Mouse (Mus musculus) limb, embryonic 14.5 days (tissue): ENCODE results near the gene Sp2. TPM values are rescaled to one million over a fixed set of nuclear protein-coding genes. Genes with fewer than 3 reads are reported as not detected.
A peak's percentile ranks its signal among the peaks of the same experiment; 100 is the strongest.

Source experiments
- ATAC-seq: fragments of 200-750 bp; cut with Nextera tagmentation; 2 replicates; pipeline ENCODE4 v1.8.0; 2017; ENCODE audit warnings: low read depth, moderate number of reproducible peaks, moderate TSS enrichment; ENCODE audit not compliant: low FRiP score
- DNase-seq: peaks from one replicate; pipeline ENCODE4 v3.0.0-alpha.2; 2015; ENCODE audit warnings: low spot score
- H3K27ac ChIP-seq: fragments of 300-500 bp; sonication (generic); replicated peaks from 2 replicates; pipeline ENCODE4 v1.5.1; 2014; ENCODE audit warnings: low read depth, mild to moderate bottlenecking, low read length, moderate library complexity, mixed read lengths
- H3K27me3 ChIP-seq: fragments of 300-500 bp; sonication (generic); 2 replicates; pipeline ENCODE4 v1.6.1; 2014; ENCODE audit warnings: low read length, mixed read lengths; ENCODE audit not compliant: control insufficient read depth, insufficient read depth
- H3K36me3 ChIP-seq: fragments of 300-500 bp; sonication (generic); 2 replicates; pipeline ENCODE4 v1.6.1; 2014; ENCODE audit warnings: mild to moderate bottlenecking, low read length, moderate library complexity, mixed read lengths; ENCODE audit not compliant: control insufficient read depth, insufficient read depth
- H3K4me1 ChIP-seq: fragments of 300-500 bp; sonication (generic); 2 replicates; pipeline ENCODE4 v1.6.1; 2014; ENCODE audit warnings: antibody characterized with exemption, low read length, mixed read lengths; ENCODE audit not compliant: control insufficient read depth, insufficient read depth
- H3K4me2 ChIP-seq: fragments of 300-500 bp; sonication (generic); replicated peaks from 2 replicates; pipeline ENCODE4 v1.6.1; 2014; ENCODE audit warnings: low read depth, mild to moderate bottlenecking, low read length, moderate library complexity; ENCODE audit not compliant: severe bottlenecking
- H3K4me3 ChIP-seq: fragments of 300-500 bp; sonication (generic); replicated peaks from 2 replicates; pipeline ENCODE4 v1.5.1; 2014; ENCODE audit warnings: low read length
- H3K9ac ChIP-seq: fragments of 300-500 bp; sonication (generic); 2 replicates; pipeline ENCODE4 v1.6.1; 2014; ENCODE audit warnings: mild to moderate bottlenecking, low read depth, low read length, moderate library complexity; ENCODE audit not compliant: severe bottlenecking
- H3K9me3 ChIP-seq: fragments of 300-500 bp; sonication (generic); 2 replicates; pipeline ENCODE4 v1.6.1; 2016; ENCODE audit warnings: low read length; ENCODE audit not compliant: control insufficient read depth
- POLR2A ChIP-seq: fragments of 200-500 bp; IDR thresholded peaks from 2 replicates; pipeline ENCODE4 v1.8.0; 2012; ENCODE audit warnings: inconsistent platforms, mild to moderate bottlenecking, moderate library complexity, borderline replicate concordance; ENCODE audit not compliant: insufficient read depth, insufficient read length; ENCODE audit errors: extremely low read depth
- WGBS: fragments of 180-500 bp; shearing (Covaris S2); extraction: QIAGEN DNeasy Blood & Tissue Kit; methylation state at CpG from one replicate; pipeline ENCODE4 v1.1.7; 2014; 5-methylcytosine and 5-hydroxymethylcytosine counted together
- polyA plus RNA-seq, 2 experiments: library from polyadenylated mRNA; depleted of rRNA in 1 of 2; stranded (reverse) in 1 of 2; unstranded in 1 of 2; fragments of >200 nt; fragmentation: Nextera tagmentation in 1 of 2; extraction: Ambion mirVana in 1 of 2; gene quantifications; 2 replicates each; pipeline versions ENCODE4 v1.2.1 to v1.2.3; 2012 to 2014

The Sp2 gene
- polyA plus RNA-seq, 2 experiments: 16.0 to 17.1 TPM

GRCm38 (mm10) chr11:96978401-96979246 is 4.1 kb downstream of the Sp2 start:
- H3K4me1 ChIP-seq: peaks cover 17% of the 10 kb centered on the region
- WGBS: 31% methylated on average over 17 of the region's 17 CpGs

DNA sequence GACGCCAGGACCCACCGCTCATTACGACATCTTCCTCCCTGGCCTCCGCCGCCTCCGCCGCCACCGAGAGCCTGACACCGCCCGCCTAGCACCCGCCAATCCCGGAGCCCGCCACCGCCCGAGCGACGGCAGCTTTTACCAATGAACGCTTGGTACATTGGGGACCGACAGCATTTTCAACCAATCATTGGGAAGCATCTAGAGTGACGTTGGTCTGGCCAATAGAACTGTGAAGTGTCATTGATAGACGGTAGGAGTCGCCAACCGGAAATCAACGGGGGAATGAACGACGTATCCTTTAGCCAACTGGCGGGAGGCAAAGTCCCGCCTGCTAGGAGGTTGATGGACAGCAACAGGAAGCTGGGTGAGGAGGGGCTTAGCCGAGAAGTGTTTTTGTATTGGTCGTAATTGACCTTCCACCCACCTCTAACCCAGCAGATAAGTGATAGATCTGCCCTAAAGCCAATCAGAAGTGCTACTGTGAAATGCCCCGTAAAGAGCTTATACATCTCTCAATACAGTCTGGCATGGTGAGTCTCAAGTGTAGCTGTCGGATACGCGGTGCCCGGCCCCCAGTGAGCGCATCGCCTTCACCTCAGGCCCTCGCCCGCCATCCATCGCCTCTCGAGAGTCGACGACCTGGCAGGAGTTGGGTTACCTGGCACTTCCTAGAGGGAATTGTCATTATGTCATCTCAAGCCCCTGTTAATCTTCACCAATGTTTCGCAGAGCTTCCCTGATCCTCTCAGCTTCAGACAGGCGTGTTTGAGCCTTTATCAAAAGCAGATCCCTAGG is 5.0 kb downstream of the Sp2 start:
- peak; percentile 60; the same call in 1 of the 2 replicates for TF ChIP-seq POLR2A
- peak; percentile 95 for ATAC-seq
- H3K27me3 ChIP-seq: no peaks in the 10 kb centered on the region
- WGBS: 0% methylated on average over 44 of the region's 45 CpGs
- H3K9ac ChIP-seq: peak overlapping the region; percentile 90
- peak overlapping the region; percentile 91 for H3K27ac ChIP-seq
- peak overlapping the region; percentile 93 for H3K4me2 ChIP-seq
- no peaks in the 10 kb centered on the region for H3K36me3 ChIP-seq
- DNase-seq: peak; percentile 100
- no peaks in the 10 kb centered on the region for H3K9me3 ChIP-seq
- H3K4me3 ChIP-seq: peak overlapping the region; percentile 83
- peaks cover 17% of the 10 kb centered on the region for H3K4me1 ChIP-seq

More at GRCm38 (mm10) chr11:96978401-96979246, 4.1 kb downstream of the Sp2 start:
- DNase-seq: no peak
- H3K27me3 ChIP-seq: no peaks in the 10 kb centered on the region
- peak overlapping the region; percentile 93 for H3K4me2 ChIP-seq
- H3K27ac ChIP-seq: peak overlapping the region; percentile 76
- no peak for ATAC-seq
- H3K9ac ChIP-seq: peak overlapping the region; percentile 68
- no peaks in the 10 kb centered on the region for H3K36me3 ChIP-seq
- H3K4me3 ChIP-seq: peak overlapping the region; percentile 83
- TF ChIP-seq POLR2A: no peak
- H3K9me3 ChIP-seq: no peaks in the 10 kb centered on the region

DNA sequence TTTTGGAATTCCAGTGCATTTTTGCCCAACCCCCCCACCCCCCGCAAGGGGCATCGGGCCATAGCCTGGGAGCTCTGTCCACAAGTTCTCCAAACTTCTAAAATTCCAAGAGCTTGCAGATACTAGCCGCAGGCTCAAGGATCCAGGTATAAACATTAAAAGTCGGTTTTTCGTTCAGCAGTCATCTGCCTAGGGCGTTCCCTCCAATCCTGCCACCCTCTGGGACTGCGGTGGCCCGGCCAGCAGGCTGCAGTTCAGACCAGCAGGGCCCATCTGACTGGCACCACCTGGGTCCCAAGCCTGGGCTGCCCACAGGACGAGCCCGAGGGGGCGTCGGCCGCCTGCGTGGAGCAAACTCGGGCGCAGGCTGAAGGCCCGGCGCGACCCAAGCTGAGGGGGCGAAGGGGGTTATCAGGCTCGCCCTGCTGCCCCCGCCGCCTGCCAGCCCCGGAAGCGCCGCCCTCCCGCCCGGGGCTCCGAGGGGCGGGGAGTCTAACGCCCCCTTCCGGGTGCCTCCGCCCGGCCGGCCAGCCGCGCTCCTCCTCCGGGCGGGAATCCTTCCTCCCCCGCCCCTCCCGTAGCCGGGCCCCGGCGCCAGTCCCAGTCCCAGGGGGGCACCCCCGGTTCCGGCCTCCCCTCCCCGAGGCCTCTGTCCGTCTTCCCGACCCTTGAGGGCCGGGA is 5.7 kb downstream of the Sp2 start:
- Histone ChIP-seq H3K27me3 (no peaks in the 10 kb centered on the region), H3K4me2 (peak overlapping the region; percentile 63), H3K27ac (peak overlapping the region; percentile 91), H3K36me3 (no peaks in the 10 kb centered on the region), H3K9me3 (no peaks in the 10 kb centered on the region), H3K9ac (peak overlapping the region; percentile 90), H3K4me1 (peaks cover 17% of the 10 kb centered on the region), H3K4me3 (peak overlapping the region; percentile 83)
- WGBS: 0% methylated on average over 21 of the region's 50 CpGs
- DNase-seq (peak; percentile 87), ATAC-seq (peak; percentile 79)
- TF ChIP-seq POLR2A: peak; percentile 40; the same call in 1 of the 2 replicates

- peaks cover 17% of the 10 kb centered on the region for H3K4me1 ChIP-seq
- no peak for ATAC-seq
- TF ChIP-seq POLR2A: no peak
Measured at GRCm38 (mm10) chr11:96976379-96976687, 6.4 kb downstream of the Sp2 start.

More at GRCm38 (mm10) chr11:96976379-96976687, 6.4 kb downstream of the Sp2 start:
- no peaks in the 10 kb centered on the region for H3K9me3 ChIP-seq
- WGBS: 51% methylated on average over 3 of the region's 3 CpGs
- no peak for DNase-seq
- H3K27me3 ChIP-seq: no peaks in the 10 kb centered on the region
- H3K36me3 ChIP-seq: no peaks in the 10 kb centered on the region
- peak overlapping the region; percentile 90 for H3K9ac ChIP-seq
- H3K27ac ChIP-seq: peak overlapping the region; percentile 91; the same call in 1 of the 2 replicates
- peak overlapping the region; percentile 83 for H3K4me3 ChIP-seq
- H3K4me2 ChIP-seq: peak overlapping the region; percentile 63
